Mouse (Mus musculus) megakaryocyte-erythroid progenitor cell, adult 5 weeks (primary cell): Measurements from ENCODE around the gene Pald1. TPM values are rescaled to one million over a fixed set of nuclear protein-coding genes. Genes with fewer than 3 reads are reported as not detected.

Experiments
- polyA plus RNA-seq: library from polyadenylated mRNA; stranded (reverse); fragments of >175 nt; gene quantifications from 2 replicates; pipeline ENCODE4 v1.2.3, GENCODE M21; 2012

The Pald1 gene
- 0.07 and 0.14 TPM in 2 replicates for polyA plus RNA-seq

GRCm38 (mm10) chr10:61383021-61383714 is at the start of gene Pald1:
TSS of gene Pald1 (minus strand) at chr10:61383530.

DNA sequence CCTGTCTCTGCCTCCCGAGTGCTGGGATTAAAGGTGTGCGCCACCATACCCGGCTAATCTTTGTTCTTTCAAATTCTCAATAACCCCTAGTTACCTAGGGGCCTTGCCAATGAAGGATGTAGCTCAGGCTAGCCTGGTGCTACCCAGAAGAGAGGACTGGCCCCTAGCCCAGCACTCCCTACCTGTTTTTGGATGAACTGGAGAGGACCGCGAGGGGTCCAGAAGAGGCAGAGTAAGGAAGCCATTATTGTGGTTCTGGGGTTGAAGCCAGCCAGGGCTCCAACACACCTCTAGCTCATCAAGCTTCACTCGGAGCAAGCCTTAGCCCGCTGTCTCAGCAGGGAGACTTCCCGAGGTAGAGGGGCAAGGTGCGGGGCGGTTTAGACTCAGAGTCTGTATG is 34.3 kb upstream of the Pald1 start, which contains the start of gene Nodal:
Gene Nodal (plus strand): TSS at position 301 of the 400 bp plus-strand sequence.

DNA sequence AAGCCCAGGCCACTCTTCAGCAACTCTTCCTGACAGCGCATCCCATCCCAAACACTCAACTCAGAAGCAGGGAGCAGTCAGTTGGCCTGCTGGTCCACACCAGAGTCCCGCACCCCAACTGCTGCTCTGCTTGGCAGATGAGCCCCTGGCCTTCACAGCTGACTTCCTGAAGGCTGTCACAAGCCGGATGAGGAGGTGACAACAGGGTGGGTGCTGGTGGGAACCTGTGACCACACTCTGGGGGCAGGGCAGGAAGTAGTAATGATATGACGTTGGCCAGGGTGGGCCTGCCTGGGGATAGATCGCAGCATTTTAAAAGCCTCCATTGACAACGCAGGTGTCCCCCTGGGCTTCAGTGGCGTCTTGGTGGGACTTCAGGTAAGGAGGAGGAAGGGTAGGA is 85.9 kb downstream of the Pald1 start, which contains the start of gene Prf1:
Gene Prf1 (plus strand): TSS at position 357 of the 400 bp plus-strand sequence.

GRCm38 (mm10) chr10:61273081-61273843 is 110.1 kb downstream of the Pald1 start, which contains the start of gene Adamts14:
TSS of gene Adamts14 (minus strand) at chr10:61273438.

Other genes starting within 250 kb of the Pald1 start
- gene Sgpl1, start 235.8 kb downstream of the Pald1 start, polyA plus RNA-seq = 10.4 and 12.5 TPM in 2 replicates
- not detected in 2 replicates for gene Tbata, start 211.6 kb downstream of the Pald1 start, polyA plus RNA-seq
- 0.91 and 1.8 TPM in 2 replicates for gene Adamts14, start 110.1 kb downstream of the Pald1 start, polyA plus RNA-seq
- 0.43 and 0.73 TPM in 2 replicates for gene Prf1, start 85.7 kb downstream of the Pald1 start, polyA plus RNA-seq
- not detected in 2 replicates for gene Nodal, start 34.4 kb upstream of the Pald1 start, polyA plus RNA-seq
- 89.0 and 96.0 TPM in 2 replicates for gene Eif4ebp2, start 69.1 kb upstream of the Pald1 start, polyA plus RNA-seq
- 9.3 and 10.9 TPM in 2 replicates for gene Lrrc20, start 92.3 kb upstream of the Pald1 start, polyA plus RNA-seq
- gene Npffr1, start 212.0 kb upstream of the Pald1 start, polyA plus RNA-seq = 0.02 TPM in 1 of 2 replicates, not detected in the other